Mouse (Mus musculus) heart, embryonic 12.5 days (tissue): ENCODE results near the gene Gm21885. TPM values are rescaled to one million over a fixed set of nuclear protein-coding genes. Genes with fewer than 3 reads are reported as not detected.
A peak's percentile ranks its signal among the peaks of the same experiment; 100 is the strongest.

Experiments used
- ATAC-seq: fragments of 200-750 bp; cut with Nextera tagmentation; 2 replicates; pipeline ENCODE4 v1.8.0; 2017; ENCODE audit warnings: moderate TSS enrichment, moderate library complexity; ENCODE audit not compliant: insufficient number of reproducible peaks, low FRiP score
- H3K27ac ChIP-seq: fragments of 300-500 bp; sonication (generic); 2 replicates; pipeline ENCODE4 v1.5.1; 2016; ENCODE audit warnings: mild to moderate bottlenecking, moderate library complexity; ENCODE audit not compliant: poor library complexity, severe bottlenecking
- H3K27me3 ChIP-seq: fragments of 300-500 bp; sonication (generic); replicated peaks from 2 replicates; pipeline ENCODE4 v1.6.1; 2016; ENCODE audit warnings: mild to moderate bottlenecking, moderate library complexity
- H3K36me3 ChIP-seq: fragments of 300-500 bp; sonication (generic); 2 replicates; pipeline ENCODE4 v1.6.1; 2016; ENCODE audit warnings: mild to moderate bottlenecking, moderate library complexity
- H3K4me1 ChIP-seq: fragments of 300-500 bp; sonication (generic); replicated peaks from 2 replicates; pipeline ENCODE4 v1.6.1; 2016; ENCODE audit warnings: mild to moderate bottlenecking
- H3K4me2 ChIP-seq: fragments of 300-500 bp; sonication (generic); 2 replicates; pipeline ENCODE4 v1.6.1; 2016; ENCODE audit warnings: mild to moderate bottlenecking, moderate library complexity
- H3K4me3 ChIP-seq: fragments of 300-500 bp; sonication (generic); 2 replicates; pipeline ENCODE4 v1.5.1; 2016; ENCODE audit warnings: mild to moderate bottlenecking
- H3K9ac ChIP-seq: fragments of 300-500 bp; sonication (generic); 2 replicates; pipeline ENCODE4 v1.6.1; 2016; ENCODE audit warnings: mild to moderate bottlenecking, moderate library complexity
- H3K9me3 ChIP-seq: fragments of 300-500 bp; sonication (generic); replicated peaks from 2 replicates; pipeline ENCODE4 v1.6.1; 2016; ENCODE audit warnings: mild to moderate bottlenecking, moderate library complexity
- WGBS: fragments of 180-500 bp; shearing (Covaris S2); methylation state at CpG from one replicate; pipeline ENCODE4 v1.1.7; 2016; 5-methylcytosine and 5-hydroxymethylcytosine counted together
- polyA plus RNA-seq: library from polyadenylated mRNA; unstranded; fragments of >200 nt; fragmentation: Nextera tagmentation; extraction: Ambion mirVana; gene quantifications from 2 replicates; pipeline ENCODE4 v1.2.1, GENCODE M21; 2016

The Gm21885 gene
- polyA plus RNA-seq, 1 experiment from 2014 or later: not detected

GRCm38 (mm10) chr11:94269906-94270305 lies 11.8 kb upstream of the Gm21885 start:
- Histone ChIP-seq H3K4me1 (peaks cover 13% of the 10 kb centered on the region), H3K9ac (no peak overlapping the region), H3K9me3 (no peaks in the 10 kb centered on the region), H3K4me2 (no peak overlapping the region), H3K36me3 (no peaks in the 10 kb centered on the region), H3K27ac (no peak overlapping the region), H3K4me3 (no peak overlapping the region), H3K27me3 (no peaks in the 10 kb centered on the region)
- WGBS: 85% methylated on average over 7 of the region's 7 CpGs
- ATAC-seq: no peak

- Histone ChIP-seq H3K27me3 (no peaks in the 10 kb centered on the region), H3K9me3 (no peaks in the 10 kb centered on the region), H3K4me2 (no peak overlapping the region), H3K27ac (no peak overlapping the region), H3K9ac (no peak overlapping the region), H3K4me3 (no peak overlapping the region), H3K4me1 (peaks cover 11% of the 10 kb centered on the region), H3K36me3 (no peaks in the 10 kb centered on the region)
- WGBS: 84% methylated on average over 2 of the region's 2 CpGs
- no peak for ATAC-seq
Observed at GRCm38 (mm10) chr11:94271015-94271414, 10.7 kb upstream of the Gm21885 start.

GRCm38 (mm10) chr11:94272960-94273927 lies 8.4 kb upstream of the Gm21885 start:
- H3K9ac ChIP-seq: no peak overlapping the region
- no peak for ATAC-seq
- H3K36me3 ChIP-seq: no peaks in the 10 kb centered on the region
- 86% methylated on average over 21 of the region's 21 CpGs for WGBS
- H3K4me1 ChIP-seq: peaks cover 11% of the 10 kb centered on the region
- no peak overlapping the region for H3K27ac ChIP-seq
- 0 out of 2 replicates have a peak, but pooled peaks cover 3% of the 10 kb centered on the region for H3K9me3 ChIP-seq
- H3K4me2 ChIP-seq: no peak overlapping the region
- no peaks in the 10 kb centered on the region for H3K27me3 ChIP-seq
- H3K4me3 ChIP-seq: no peak overlapping the region

GRCm38 (mm10) chr11:94274206-94274867 lies 7.3 kb upstream of the Gm21885 start:
- no peak overlapping the region for H3K4me3 ChIP-seq
- 0 out of 2 replicates have a peak, but pooled peaks cover 3% of the 10 kb centered on the region for H3K9me3 ChIP-seq
- no peak overlapping the region for H3K27ac ChIP-seq
- peak; percentile 61 for ATAC-seq
- H3K4me2 ChIP-seq: no peak overlapping the region
- peaks cover 11% of the 10 kb centered on the region for H3K4me1 ChIP-seq
- no peaks in the 10 kb centered on the region for H3K36me3 ChIP-seq
- H3K9ac ChIP-seq: no peak overlapping the region; the same call in 1 of the 2 replicates
- no peaks in the 10 kb centered on the region for H3K27me3 ChIP-seq
- 50% methylated on average over 10 of the region's 10 CpGs for WGBS

GRCm38 (mm10) chr11:94275226-94275625 lies 6.4 kb upstream of the Gm21885 start:
- H3K27ac ChIP-seq: no peak overlapping the region
- WGBS: 80% methylated on average over 7 of the region's 7 CpGs
- no peak for ATAC-seq

GRCm38 (mm10) chr11:94275686-94276085 lies 6.0 kb upstream of the Gm21885 start:
- Histone ChIP-seq H3K4me1 (peaks cover 18% of the 10 kb centered on the region), H3K4me3 (no peak overlapping the region), H3K9me3 (0 out of 2 replicates have a peak, but pooled peaks cover 3% of the 10 kb centered on the region), H3K36me3 (no peaks in the 10 kb centered on the region), H3K4me2 (no peak overlapping the region), H3K27me3 (no peaks in the 10 kb centered on the region), H3K9ac (no peak overlapping the region), H3K27ac (no peak overlapping the region)
- 83% methylated on average over 2 of the region's 2 CpGs for WGBS
- ATAC-seq: no peak

More at GRCm38 (mm10) chr11:94275226-94275625, 6.4 kb upstream of the Gm21885 start:
- no peak overlapping the region for H3K9ac ChIP-seq
- no peaks in the 10 kb centered on the region for H3K36me3 ChIP-seq
- H3K4me2 ChIP-seq: no peak overlapping the region
- H3K4me1 ChIP-seq: peaks cover 13% of the 10 kb centered on the region
- H3K9me3 ChIP-seq: 0 out of 2 replicates have a peak, but pooled peaks cover 3% of the 10 kb centered on the region
- H3K4me3 ChIP-seq: no peak overlapping the region
- no peaks in the 10 kb centered on the region for H3K27me3 ChIP-seq

GRCm38 (mm10) chr11:94276869-94277337 lies 4.8 kb upstream of the Gm21885 start:
- Histone ChIP-seq H3K9ac (peak overlapping the region; percentile 60), H3K4me3 (peak overlapping the region; percentile 40), H3K36me3 (no peaks in the 10 kb centered on the region), H3K27me3 (no peaks in the 10 kb centered on the region), H3K4me2 (peak overlapping the region; percentile 77), H3K9me3 (0 out of 2 replicates have a peak, but pooled peaks cover 3% of the 10 kb centered on the region), H3K27ac (no peak overlapping the region), H3K4me1 (peaks cover 26% of the 10 kb centered on the region)
- peak; percentile 35 for ATAC-seq
- 6% methylated on average over 20 of the region's 20 CpGs for WGBS

- Histone ChIP-seq H3K4me3 (no peak overlapping the region), H3K4me1 (peaks cover 18% of the 10 kb centered on the region), H3K36me3 (peaks cover 34% of the 10 kb centered on the region), H3K27ac (no peak overlapping the region), H3K9me3 (0 out of 2 replicates have a peak, but pooled peaks cover 3% of the 10 kb centered on the region), H3K27me3 (no peaks in the 10 kb centered on the region), H3K9ac (no peak overlapping the region), H3K4me2 (no peak overlapping the region)
- 49% methylated on average over 5 of the region's 5 CpGs for WGBS
- ATAC-seq: no peak
Observed at GRCm38 (mm10) chr11:94282291-94282690, 618 bp downstream of the Gm21885 start.

- no peak for ATAC-seq
- WGBS: 91% methylated on average over 6 of the region's 6 CpGs
- Histone ChIP-seq H3K9ac (no peak overlapping the region), H3K4me2 (no peak overlapping the region), H3K4me3 (no peak overlapping the region), H3K4me1 (peaks cover 18% of the 10 kb centered on the region), H3K36me3 (peaks cover 45% of the 10 kb centered on the region), H3K9me3 (no peaks in the 10 kb centered on the region), H3K27me3 (no peaks in the 10 kb centered on the region), H3K27ac (no peak overlapping the region)
Observed at GRCm38 (mm10) chr11:94283536-94284099, 1.9 kb downstream of the Gm21885 start.

GRCm38 (mm10) chr11:94285886-94286574 lies 4.4 kb downstream of the Gm21885 start:
- no peak overlapping the region for H3K27ac ChIP-seq
- H3K4me1 ChIP-seq: peaks cover 10% of the 10 kb centered on the region; the same call in 1 of the 2 replicates
- H3K4me2 ChIP-seq: no peak overlapping the region
- H3K36me3 ChIP-seq: peaks cover 64% of the 10 kb centered on the region
- 91% methylated on average over 11 of the region's 11 CpGs for WGBS
- no peak overlapping the region for H3K4me3 ChIP-seq
- ATAC-seq: no peak
- no peaks in the 10 kb centered on the region for H3K27me3 ChIP-seq
- no peak overlapping the region for H3K9ac ChIP-seq
- H3K9me3 ChIP-seq: no peaks in the 10 kb centered on the region
